Mouse (Mus musculus) ES-Bruce4 (cell line): ENCODE data around the gene Defb30. TPM values are rescaled to one million over a fixed set of nuclear protein-coding genes. Genes with fewer than 3 reads are reported as not detected.

Experiments used
- H3K27ac ChIP-seq: 2 replicates; pipeline ENCODE4 v1.5.1; 2012; ENCODE audit warnings: low read length, inconsistent platforms; ENCODE audit not compliant: insufficient read depth
- H3K27me3 ChIP-seq: 2 replicates; pipeline ENCODE4 v1.6.1; 2012; ENCODE audit warnings: mild to moderate bottlenecking, low read length, inconsistent platforms; ENCODE audit not compliant: control insufficient read depth, poor library complexity, insufficient read depth, severe bottlenecking
- H3K36me3 ChIP-seq: 2 replicates; pipeline ENCODE4 v1.6.1; 2012; ENCODE audit warnings: inconsistent platforms, mild to moderate bottlenecking, low read length, moderate library complexity; ENCODE audit not compliant: control insufficient read depth, poor library complexity, insufficient read depth, severe bottlenecking
- H3K4me1 ChIP-seq: one replicate; pipeline ENCODE4 v1.8.1; 2011; ENCODE audit warnings: low read length; ENCODE audit not compliant: control insufficient read depth, insufficient read depth
- H3K4me3 ChIP-seq: 2 replicates; pipeline ENCODE4 v1.5.1; 2011; ENCODE audit warnings: low read depth, mild to moderate bottlenecking, low read length
- H3K9ac ChIP-seq: 2 replicates; pipeline ENCODE4 v1.6.1; 2012; ENCODE audit warnings: low read depth, mild to moderate bottlenecking, inconsistent platforms; ENCODE audit not compliant: poor library complexity, severe bottlenecking
- H3K9me3 ChIP-seq: replicated peaks from 2 replicates; pipeline ENCODE4 v1.6.1; 2012; ENCODE audit warnings: mild to moderate bottlenecking, low read length, inconsistent platforms; ENCODE audit not compliant: control insufficient read depth, poor library complexity, insufficient read depth, severe bottlenecking
- CTCF ChIP-seq: IDR thresholded peaks from one replicate; pipeline ENCODE4 v1.8.1; 2011; ENCODE audit warnings: low read depth, low read length
- EP300 ChIP-seq: IDR thresholded peaks from 2 replicates; pipeline ENCODE4 v1.6.1; 2011; ENCODE audit warnings: low read depth, low read length; ENCODE audit not compliant: insufficient read depth
- POLR2A ChIP-seq: IDR thresholded peaks from one replicate; pipeline ENCODE4 v1.8.1; 2011; ENCODE audit warnings: low read length; ENCODE audit not compliant: insufficient read depth
- polyA plus RNA-seq: library from polyadenylated mRNA; stranded (reverse); fragments of >200 nt; gene quantifications from 2 replicates; pipeline ENCODE4 v1.2.4, GENCODE M21; 2011; ENCODE audit warnings: low read depth; ENCODE audit not compliant: missing spikeins, insufficient read depth, insufficient read length

Defb30 gene
- not detected in 2 replicates for polyA plus RNA-seq

DNA sequence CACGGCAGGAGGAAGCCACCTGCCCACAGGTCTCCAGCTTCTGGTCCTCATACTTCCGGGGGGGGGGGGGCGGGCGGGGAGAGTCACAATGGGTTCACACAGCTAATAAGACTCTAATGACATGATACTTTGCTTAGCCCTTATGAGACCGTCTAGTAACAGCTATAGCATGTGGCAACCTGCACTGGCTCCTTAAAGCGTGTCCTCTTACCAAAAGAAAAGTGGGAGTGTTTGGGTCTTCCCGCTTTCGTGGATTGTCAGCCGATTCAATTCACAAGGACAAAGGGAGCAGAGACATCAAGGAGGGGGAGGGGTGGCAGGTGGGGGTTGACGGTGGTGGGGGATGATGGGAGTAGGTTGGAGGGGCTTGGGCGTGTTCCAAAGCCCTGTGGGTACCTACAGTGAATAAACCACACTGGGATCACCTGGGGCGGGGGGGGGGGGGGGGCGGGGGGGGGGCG, at the start of gene Defb30:
TSS of gene Defb30 (minus strand) at position 51 of the 461 bp plus-strand sequence.
- Histone ChIP-seq H3K27me3 (no peaks in the 10 kb centered on the region), H3K27ac (no peak within 1 kb of the TSS), H3K4me3 (peak within 1 kb of the TSS; percentile 17), H3K36me3 (no peaks in the 10 kb centered on the region), H3K4me1 (peaks cover 2% of the 10 kb centered on the region), H3K9me3 (no peaks in the 10 kb centered on the region), H3K9ac (no peak within 1 kb of the TSS)
- TF ChIP-seq EP300 (no peak), POLR2A (no peak), CTCF (no peak)

DNA sequence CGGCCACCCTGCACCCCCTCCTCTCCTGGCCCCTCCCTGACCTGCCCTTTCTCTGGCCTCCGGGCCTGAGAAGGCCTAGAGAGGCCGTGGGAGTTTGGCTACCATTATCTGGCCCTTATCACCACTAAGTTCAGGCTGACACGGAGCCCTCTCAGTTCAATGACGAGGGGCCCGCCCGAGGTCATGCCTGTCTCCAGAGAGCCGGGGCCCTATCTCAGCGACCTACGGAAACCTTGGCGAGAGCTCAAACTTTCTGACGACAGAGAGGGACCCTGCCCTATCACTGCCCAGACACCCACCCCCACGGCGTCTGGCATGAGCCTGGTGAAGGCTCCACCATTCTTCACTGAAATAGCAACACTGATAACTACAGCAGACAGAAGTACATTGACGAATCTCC, 17.9 kb upstream of the Defb30 start:
- H3K27ac ChIP-seq = no peak overlapping the region
- no peaks in the 10 kb centered on the region for H3K27me3 ChIP-seq
- no peak for TF ChIP-seq EP300
- no peak for TF ChIP-seq POLR2A
- no peak for TF ChIP-seq CTCF

DNA sequence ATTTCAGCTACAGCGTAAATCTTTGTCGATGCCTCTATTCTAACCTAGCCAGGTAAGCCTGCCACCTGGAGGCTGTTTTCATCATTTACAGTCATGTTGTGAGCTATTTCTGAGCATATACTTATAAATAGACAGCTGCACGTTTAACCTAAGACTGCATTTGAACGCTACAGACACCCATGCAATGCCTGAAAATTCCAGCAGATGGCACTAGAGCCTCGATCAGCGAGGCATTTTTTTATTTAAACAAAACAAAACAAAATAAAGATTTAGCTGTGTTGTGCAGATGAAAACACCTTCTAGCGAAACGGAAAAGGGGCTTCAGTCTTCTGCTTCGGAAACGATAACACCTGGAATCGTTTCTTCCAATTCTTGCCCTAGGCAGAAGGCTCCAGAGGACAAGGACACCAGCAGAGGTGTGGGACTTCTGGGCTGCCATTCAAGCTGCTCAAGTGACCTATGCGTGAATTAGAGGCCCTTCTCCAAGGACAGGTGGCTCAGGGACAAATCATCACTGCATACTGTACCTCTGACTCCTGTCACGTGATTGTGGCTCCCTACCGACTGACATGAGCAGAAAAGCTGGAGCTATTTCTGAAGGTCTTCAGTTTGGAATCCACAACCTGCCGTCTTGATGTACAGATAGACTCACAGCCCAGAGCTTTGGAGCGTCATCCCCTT, 17.0 kb upstream of the Defb30 start:
- no peak overlapping the region for H3K27ac ChIP-seq
- TF ChIP-seq EP300 (no peak), CTCF (no peak), POLR2A (no peak)
- H3K4me3 ChIP-seq = no peak overlapping the region
- H3K9ac ChIP-seq = no peak overlapping the region
- no peaks in the 10 kb centered on the region for H3K9me3 ChIP-seq
- no peaks in the 10 kb centered on the region for H3K27me3 ChIP-seq
- no peaks in the 10 kb centered on the region for H3K36me3 ChIP-seq
- H3K4me1 ChIP-seq = no peaks in the 10 kb centered on the region

More for the DNA sequence above, 17.9 kb upstream of the Defb30 start:
- H3K4me3 ChIP-seq = no peak overlapping the region
- no peak overlapping the region for H3K9ac ChIP-seq
- no peaks in the 10 kb centered on the region for H3K36me3 ChIP-seq
- no peaks in the 10 kb centered on the region for H3K4me1 ChIP-seq
- H3K9me3 ChIP-seq = no peaks in the 10 kb centered on the region

DNA sequence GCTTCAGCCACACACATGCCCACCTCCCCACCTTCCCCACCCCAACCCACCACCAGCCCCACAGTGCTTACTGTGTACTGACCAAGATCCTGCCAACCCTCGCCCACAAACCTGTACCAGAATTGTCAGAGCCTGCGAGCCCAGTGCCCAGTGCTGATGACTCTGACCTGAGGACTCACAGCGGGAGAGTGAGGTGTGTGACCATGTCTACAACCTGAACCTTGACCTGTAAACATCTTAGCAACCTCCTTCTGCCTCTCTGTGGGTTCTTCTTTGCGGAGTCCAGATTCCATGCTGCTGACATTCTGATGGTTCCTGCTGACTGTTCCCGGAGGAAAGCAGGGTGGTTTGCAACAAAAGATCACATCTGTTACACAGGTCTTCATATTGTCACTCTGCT, 15.6 kb upstream of the Defb30 start:
- TF ChIP-seq CTCF (no peak), POLR2A (no peak), EP300 (no peak)
- Histone ChIP-seq H3K4me3 (no peak overlapping the region), H3K27me3 (no peaks in the 10 kb centered on the region), H3K9me3 (no peaks in the 10 kb centered on the region), H3K9ac (no peak overlapping the region), H3K27ac (no peak overlapping the region), H3K4me1 (no peaks in the 10 kb centered on the region), H3K36me3 (no peaks in the 10 kb centered on the region)

DNA sequence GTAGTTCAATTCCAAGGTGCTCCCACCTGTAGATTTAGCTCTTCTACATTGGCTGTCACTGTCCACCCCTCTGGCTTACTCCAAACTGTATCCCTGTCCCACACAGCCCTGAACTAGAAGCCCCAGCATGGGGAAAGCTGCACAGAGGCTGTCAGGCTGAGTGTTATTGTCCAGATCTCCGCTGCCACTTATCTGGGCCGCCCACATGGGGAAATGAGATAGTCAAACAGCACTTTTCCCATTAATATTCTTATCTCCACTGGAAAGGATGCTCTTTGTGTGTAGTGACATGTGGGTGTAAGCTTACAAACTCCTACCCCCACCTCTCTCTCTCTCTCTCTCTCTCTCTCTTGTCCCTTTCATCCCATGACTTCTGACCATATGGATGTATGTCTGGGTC, 12.4 kb upstream of the Defb30 start:
- TF ChIP-seq CTCF (no peak), POLR2A (no peak), EP300 (no peak)
- no peaks in the 10 kb centered on the region for H3K27me3 ChIP-seq

DNA sequence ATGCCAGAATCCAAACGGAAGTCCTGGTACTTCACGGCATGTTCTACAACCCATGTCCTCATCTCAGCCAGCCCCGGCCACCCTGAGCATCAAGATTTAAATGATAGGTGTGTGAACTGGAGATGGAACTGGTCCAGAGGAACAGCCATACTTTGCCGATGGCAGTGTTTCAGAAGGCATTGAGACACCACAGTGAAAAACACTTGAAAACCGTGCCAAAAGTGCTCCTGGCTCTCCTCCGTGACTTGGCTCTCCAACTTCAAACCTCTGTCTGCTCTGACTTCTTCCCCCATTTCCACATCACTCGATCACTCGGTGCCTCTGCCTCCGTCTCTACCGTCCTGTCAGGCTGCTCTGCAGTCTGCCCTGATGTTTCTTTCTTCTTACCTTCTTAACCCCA, 10.6 kb upstream of the Defb30 start:
- Histone ChIP-seq H3K36me3 (no peaks in the 10 kb centered on the region), H3K27ac (no peak overlapping the region), H3K4me3 (no peak overlapping the region), H3K27me3 (no peaks in the 10 kb centered on the region), H3K9ac (no peak overlapping the region), H3K4me1 (no peaks in the 10 kb centered on the region), H3K9me3 (peaks cover 4% of the 10 kb centered on the region)
- no peak for TF ChIP-seq CTCF
- TF ChIP-seq EP300 = no peak
- TF ChIP-seq POLR2A = no peak

More for the DNA sequence above, 12.4 kb upstream of the Defb30 start:
- Histone ChIP-seq H3K4me1 (no peaks in the 10 kb centered on the region), H3K27ac (no peak overlapping the region), H3K9ac (no peak overlapping the region), H3K36me3 (no peaks in the 10 kb centered on the region), H3K4me3 (no peak overlapping the region), H3K9me3 (peaks cover 4% of the 10 kb centered on the region)
